Mouse (Mus musculus): ENCODE results near the gene Amhr2.

Amhr2 gene

GRCm38 (mm10) chr15:102470605-102471294 lies 25.6 kb downstream of the Amhr2 start:
- DNase-seq (ENCODE audit: low read depth, low spot score), result peak; percentile 83

- DNase-seq (ENCODE audit: low read depth, low spot score), result no peak
Measured at GRCm38 (mm10) chr15:102471295-102471645, 26.1 kb downstream of the Amhr2 start.

GRCm38 (mm10) chr15:102471727-102472126 lies 26.6 kb downstream of the Amhr2 start:
- DNase-seq (ENCODE audit: low read depth, low spot score), result no peak

GRCm38 (mm10) chr15:102473246-102473645 lies 28.1 kb downstream of the Amhr2 start:
- DNase-seq (ENCODE audit: low read depth, low spot score), result no peak

- no peak for DNase-seq (ENCODE audit: low read depth, low spot score)
Measured at GRCm38 (mm10) chr15:102474520-102474919, 29.4 kb downstream of the Amhr2 start.

- no peak for DNase-seq (ENCODE audit: low read depth, low spot score)
Measured at GRCm38 (mm10) chr15:102483136-102483535, 38.0 kb downstream of the Amhr2 start.

- DNase-seq (ENCODE audit: low read depth, low spot score), result no peak
Measured at GRCm38 (mm10) chr15:102485853-102486252, 40.7 kb downstream of the Amhr2 start.

GRCm38 (mm10) chr15:102487664-102488063 lies 42.5 kb downstream of the Amhr2 start:
- no peak for DNase-seq (ENCODE audit: low read depth, low spot score)

GRCm38 (mm10) chr15:102498322-102498721 lies 53.2 kb downstream of the Amhr2 start:
- no peak for DNase-seq (ENCODE audit: low read depth, low spot score)

GRCm38 (mm10) chr15:102499370-102499769 lies 54.2 kb downstream of the Amhr2 start:
- no peak for DNase-seq (ENCODE audit: low read depth, low spot score)

GRCm38 (mm10) chr15:102499851-102500250 lies 54.7 kb downstream of the Amhr2 start:
- no peak for DNase-seq (ENCODE audit: low read depth, low spot score)

- DNase-seq (ENCODE audit: low read depth, low spot score), result no peak
Measured at GRCm38 (mm10) chr15:102500479-102500878, 55.3 kb downstream of the Amhr2 start.

GRCm38 (mm10) chr15:102501084-102501814 lies 56.1 kb downstream of the Amhr2 start:
- no peak for DNase-seq (ENCODE audit: low read depth, low spot score)

GRCm38 (mm10) chr15:102502254-102502840 lies 57.2 kb downstream of the Amhr2 start:
- DNase-seq (ENCODE audit: low read depth, low spot score), result no peak

- no peak for DNase-seq (ENCODE audit: low read depth, low spot score)
Measured at GRCm38 (mm10) chr15:102503447-102503846, 58.3 kb downstream of the Amhr2 start, which contains the start of gene Gm10337. Gene Gm10337, plus strand, starts transcription at chr15:102503722.

Measured in ES-CJ7 (cell line).